Mouse (Mus musculus) lung, postnatal 25 days (tissue): ENCODE results near the gene Lcn6.
"Not testable (repeated sequence)": the region's sequence is repeated elsewhere in the genome, so short reads cannot be mapped to it uniquely, and the experiment has no call there.

Experiments used
- DNase-seq: peaks from one replicate; pipeline ENCODE4 v3.0.0; 2022; ENCODE audit warnings: low spot score

Lcn6 gene

GRCm38 (mm10) chr2:25703706-25704105, 27.1 kb downstream of the Lcn6 start:
- DNase-seq: no peak

- DNase-seq: peak; percentile 70
These were observed 30.3 kb downstream of the Lcn6 start, which contains the start of gene Bmyc for GRCm38 (mm10) chr2:25706643-25707481. TSS of gene Bmyc (plus strand) at chr2:25706739.

- no peak for DNase-seq
These were observed 31.5 kb downstream of the Lcn6 start for GRCm38 (mm10) chr2:25708121-25708520.

GRCm38 (mm10) chr2:25709056-25709455, 32.5 kb downstream of the Lcn6 start:
- DNase-seq: not testable (repeated sequence)

GRCm38 (mm10) chr2:25709791-25710190, 33.2 kb downstream of the Lcn6 start:
- DNase-seq: not testable (repeated sequence)

GRCm38 (mm10) chr2:25711641-25712040, 35.1 kb downstream of the Lcn6 start:
- not testable (repeated sequence) for DNase-seq

GRCm38 (mm10) chr2:25717222-25717621, 40.6 kb downstream of the Lcn6 start:
- DNase-seq: no peak
